Mouse (Mus musculus): ENCODE data around the gene Mettl5. TPM values are rescaled to one million over a fixed set of nuclear protein-coding genes. Genes with fewer than 3 reads are reported as not detected.
A peak's percentile ranks its signal among the peaks of the same experiment; 100 is the strongest.

Gene Mettl5
- polyA plus RNA-seq, 1 experiment, result not detected

- Histone ChIP-seq H3K4me3 (ENCODE audit: insufficient read depth, low read depth, low read length) (no peak overlapping the region), H3K27ac (ENCODE audit: insufficient read depth, low read depth, low read length) (no peak overlapping the region), H3K4me1 (ENCODE audit: control insufficient read depth, insufficient read depth, low read length) (peaks cover 5% of the 10 kb centered on the region)
- no peak for TF ChIP-seq CTCF (IDR thresholded peaks at IDR 0.05; ENCODE audit: insufficient read depth, low read depth, low read length)
- no peak for TF ChIP-seq POLR2A (IDR thresholded peaks at IDR 0.05; ENCODE audit: insufficient read depth, low read depth, low read length)
- 47% methylated on average over 3 of the region's 3 CpGs for WGBS
Observed at GRCm38 (mm10) chr2:69837996-69838395, 47.4 kb downstream of the Mettl5 start.

GRCm38 (mm10) chr2:69837244-69837967 is 48.0 kb downstream of the Mettl5 start:
- 75% methylated on average over 7 of the region's 7 CpGs for WGBS
- H3K4me1 ChIP-seq (ENCODE audit: control insufficient read depth, insufficient read depth, low read length), result peaks cover 5% of the 10 kb centered on the region
- TF ChIP-seq CTCF (IDR thresholded peaks at IDR 0.05; ENCODE audit: insufficient read depth, low read depth, low read length) (no peak), POLR2A (IDR thresholded peaks at IDR 0.05; ENCODE audit: insufficient read depth, low read depth, low read length) (no peak)
- no peak overlapping the region for H3K4me3 ChIP-seq (ENCODE audit: insufficient read depth, low read depth, low read length)
- H3K27ac ChIP-seq (ENCODE audit: insufficient read depth, low read depth, low read length), result no peak overlapping the region

- Histone ChIP-seq H3K4me3 (ENCODE audit: insufficient read depth, low read depth, low read length) (no peak overlapping the region), H3K4me1 (ENCODE audit: control insufficient read depth, insufficient read depth, low read length) (peaks cover 9% of the 10 kb centered on the region), H3K27ac (ENCODE audit: insufficient read depth, low read depth, low read length) (no peak overlapping the region)
- no peak for TF ChIP-seq POLR2A (IDR thresholded peaks at IDR 0.05; ENCODE audit: insufficient read depth, low read depth, low read length)
- TF ChIP-seq CTCF (IDR thresholded peaks at IDR 0.05; ENCODE audit: insufficient read depth, low read depth, low read length), result no peak
- 87% methylated on average over 8 of the region's 8 CpGs for WGBS
Observed at GRCm38 (mm10) chr2:69830116-69830515, 55.3 kb downstream of the Mettl5 start.

GRCm38 (mm10) chr2:69829680-69830079 is 55.7 kb downstream of the Mettl5 start:
- 97% methylated on average over 2 of the region's 2 CpGs for WGBS
- Histone ChIP-seq H3K4me3 (ENCODE audit: insufficient read depth, low read depth, low read length) (no peak overlapping the region), H3K27ac (ENCODE audit: insufficient read depth, low read depth, low read length) (no peak overlapping the region), H3K4me1 (ENCODE audit: control insufficient read depth, insufficient read depth, low read length) (peaks cover 9% of the 10 kb centered on the region)
- TF ChIP-seq POLR2A (IDR thresholded peaks at IDR 0.05; ENCODE audit: insufficient read depth, low read depth, low read length), result no peak
- no peak for TF ChIP-seq CTCF (IDR thresholded peaks at IDR 0.05; ENCODE audit: insufficient read depth, low read depth, low read length)

GRCm38 (mm10) chr2:69828031-69828430 is 57.4 kb downstream of the Mettl5 start:
- Histone ChIP-seq H3K4me3 (ENCODE audit: insufficient read depth, low read depth, low read length) (no peak overlapping the region), H3K27ac (ENCODE audit: insufficient read depth, low read depth, low read length) (no peak overlapping the region), H3K4me1 (ENCODE audit: control insufficient read depth, insufficient read depth, low read length) (peaks cover 9% of the 10 kb centered on the region)
- 68% methylated on average over 7 of the region's 7 CpGs for WGBS
- no peak for TF ChIP-seq POLR2A (IDR thresholded peaks at IDR 0.05; ENCODE audit: insufficient read depth, low read depth, low read length)
- no peak for TF ChIP-seq CTCF (IDR thresholded peaks at IDR 0.05; ENCODE audit: insufficient read depth, low read depth, low read length)

- peaks cover 9% of the 10 kb centered on the region for H3K4me1 ChIP-seq (ENCODE audit: control insufficient read depth, insufficient read depth, low read length)
- no peak overlapping the region for H3K4me3 ChIP-seq (ENCODE audit: insufficient read depth, low read depth, low read length)
- peak overlapping the region; percentile 37; the same call in 1 of the 2 replicates for H3K27ac ChIP-seq (ENCODE audit: insufficient read depth, low read depth, low read length)
- TF ChIP-seq POLR2A (IDR thresholded peaks at IDR 0.05; ENCODE audit: insufficient read depth, low read depth, low read length), result no peak
- TF ChIP-seq CTCF (IDR thresholded peaks at IDR 0.05; ENCODE audit: insufficient read depth, low read depth, low read length), result no peak
- 41% methylated on average over 2 of the region's 2 CpGs for WGBS
Observed at GRCm38 (mm10) chr2:69826380-69826779, 59.0 kb downstream of the Mettl5 start.

- TF ChIP-seq POLR2A (IDR thresholded peaks at IDR 0.05; ENCODE audit: insufficient read depth, low read depth, low read length) (no peak), CTCF (IDR thresholded peaks at IDR 0.05; ENCODE audit: insufficient read depth, low read depth, low read length) (no peak)
- 51% methylated on average over 10 of the region's 10 CpGs for WGBS
- H3K27ac ChIP-seq (ENCODE audit: insufficient read depth, low read depth, low read length), result peak overlapping the region; percentile 48; the same call in 1 of the 2 replicates
- H3K4me3 ChIP-seq (ENCODE audit: insufficient read depth, low read depth, low read length), result no peak overlapping the region
- peaks cover 9% of the 10 kb centered on the region for H3K4me1 ChIP-seq (ENCODE audit: control insufficient read depth, insufficient read depth, low read length)
Observed at GRCm38 (mm10) chr2:69825898-69826297, 59.5 kb downstream of the Mettl5 start.

GRCm38 (mm10) chr2:69823129-69823677 is 62.2 kb downstream of the Mettl5 start:
- peak overlapping the region; percentile 100 for H3K4me3 ChIP-seq (ENCODE audit: insufficient read depth, low read depth, low read length)
- H3K27ac ChIP-seq (ENCODE audit: insufficient read depth, low read depth, low read length), result peak overlapping the region; percentile 84
- peaks cover 9% of the 10 kb centered on the region for H3K4me1 ChIP-seq (ENCODE audit: control insufficient read depth, insufficient read depth, low read length)
- TF ChIP-seq CTCF (IDR thresholded peaks at IDR 0.05; ENCODE audit: insufficient read depth, low read depth, low read length) (no peak), POLR2A (IDR thresholded peaks at IDR 0.05; ENCODE audit: insufficient read depth, low read depth, low read length) (peak; percentile 24; the same call in 1 of the 2 replicates)
- under 1% methylated on average over 39 of the region's 45 CpGs for WGBS

GRCm38 (mm10) chr2:69822361-69823128 is 62.9 kb downstream of the Mettl5 start:
- TF ChIP-seq POLR2A (IDR thresholded peaks at IDR 0.05; ENCODE audit: insufficient read depth, low read depth, low read length) (no peak; the same call in 1 of the 2 replicates), CTCF (IDR thresholded peaks at IDR 0.05; ENCODE audit: insufficient read depth, low read depth, low read length) (no peak)
- peak overlapping the region; percentile 84 for H3K27ac ChIP-seq (ENCODE audit: insufficient read depth, low read depth, low read length)
- peak overlapping the region; percentile 100 for H3K4me3 ChIP-seq (ENCODE audit: insufficient read depth, low read depth, low read length)
- H3K4me1 ChIP-seq (ENCODE audit: control insufficient read depth, insufficient read depth, low read length), result peaks cover 9% of the 10 kb centered on the region
- under 1% methylated on average over 77 of the region's 80 CpGs for WGBS

Data from olfactory bulb, adult 2 months (tissue).